Mouse (Mus musculus): Measurements from ENCODE around the gene Tns1.

DNA sequence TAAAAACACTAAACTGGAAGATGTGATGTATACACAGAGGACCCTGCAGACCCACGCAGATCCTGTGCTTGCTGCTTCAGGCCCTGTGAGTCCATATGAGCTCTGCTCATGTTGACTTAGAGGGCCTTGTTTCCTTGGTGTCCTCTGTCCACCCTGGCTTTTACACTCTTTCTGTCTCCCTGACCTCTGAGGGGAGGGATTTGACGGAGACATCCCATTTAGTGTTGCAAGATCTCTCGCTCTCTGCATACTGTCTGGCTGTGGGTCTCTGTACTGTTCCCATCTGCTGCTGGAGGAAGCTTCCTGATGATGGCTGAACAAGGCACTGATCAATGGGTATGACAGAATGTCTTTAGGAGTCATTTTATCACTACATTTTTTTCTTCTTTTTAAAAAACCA is 45.5 kb upstream of the Tns1 start:
- no peak for TF ChIP-seq FLI1 (IDR thresholded peaks at IDR 0.05; ENCODE audit: low read length)
- no peak for TF ChIP-seq GATA1 (IDR thresholded peaks at IDR 0.05; ENCODE audit: borderline replicate concordance, low read length)

Measured in megakaryocyte, embryonic 14.5 days (primary cell).